Mouse (Mus musculus) E14TG2a.4 (cell line): Measurements from ENCODE around the gene Rnf128.

ENCODE experiments used
- CTCF ChIP-seq: conservative IDR thresholded peaks from 2 replicates; pipeline ENCODE4 v1.5.1; 2014; ENCODE audit warnings: low read length
- NANOG ChIP-seq: IDR thresholded peaks from 2 replicates; pipeline ENCODE4 v1.6.1; 2014; ENCODE audit warnings: borderline replicate concordance, low read length, mixed read lengths
- POU5F1 ChIP-seq: IDR thresholded peaks from 2 replicates; pipeline ENCODE4 v1.6.1; 2014; ENCODE audit warnings: low read length, borderline replicate concordance

DNA sequence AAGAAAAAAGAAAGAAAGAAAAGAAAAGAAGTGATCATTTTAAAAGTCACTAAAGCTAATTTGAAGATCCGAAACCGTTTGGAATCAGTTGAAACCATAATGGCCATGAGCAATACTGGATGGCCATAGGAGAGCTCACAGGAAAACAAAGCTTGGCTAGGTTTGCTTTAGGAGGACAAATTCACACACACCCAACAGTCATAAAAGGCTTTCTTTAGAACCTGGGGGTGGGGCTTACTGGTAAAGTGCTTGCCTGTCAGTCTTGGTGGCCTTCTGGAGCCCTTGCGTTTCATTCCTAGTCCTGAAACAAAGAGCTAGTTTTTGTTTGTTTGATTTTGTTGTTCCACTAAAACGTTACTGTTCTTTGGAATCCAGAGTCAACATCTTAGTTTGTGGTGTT is 71.6 kb downstream of the Rnf128 start:
- TF ChIP-seq CTCF: no peak
- no peak for TF ChIP-seq POU5F1
- no peak for TF ChIP-seq NANOG
